Mouse (Mus musculus): ENCODE results near the gene Nlrp9a. TPM values are rescaled to one million over a fixed set of nuclear protein-coding genes. Genes with fewer than 3 reads are reported as not detected.

Gene Nlrp9a
- not detected in 2 replicates for polyA plus RNA-seq (2012; rRNA removed; ENCODE audit: low replicate concordance)

GRCm38 (mm10) chr7:26534723-26535122 is at the start of gene Nlrp9a:
Gene Nlrp9a (plus strand): TSS chr7:26535023.

GRCm38 (mm10) chr7:26618364-26618763 is 83.5 kb downstream of the Nlrp9a start, which contains the start of gene Vmn1r185:
Gene Vmn1r185 (minus strand): TSS chr7:26618464.

Other genes with a start within 250 kb of the Nlrp9a start
- gene Cyp2a4, start 227.9 kb upstream of the Nlrp9a start, polyA plus RNA-seq (2012; rRNA removed; ENCODE audit: low replicate concordance) = not detected in 2 replicates
- gene Nlrp9c, start 131.3 kb upstream of the Nlrp9a start, polyA plus RNA-seq (2012; rRNA removed; ENCODE audit: low replicate concordance) = not detected in 2 replicates
- gene Nlrp4a, start 99.9 kb upstream of the Nlrp9a start, polyA plus RNA-seq (2012; rRNA removed; ENCODE audit: low replicate concordance) = not detected in 2 replicates
- not detected in 2 replicates for gene Vmn1r185, start 83.4 kb downstream of the Nlrp9a start, polyA plus RNA-seq (2012; rRNA removed; ENCODE audit: low replicate concordance)
- gene Cyp2b23, start 151.4 kb downstream of the Nlrp9a start, polyA plus RNA-seq (2012; rRNA removed; ENCODE audit: low replicate concordance) = not detected in 2 replicates
- gene Cyp2b19, start 222.1 kb downstream of the Nlrp9a start, polyA plus RNA-seq (2012; rRNA removed; ENCODE audit: low replicate concordance) = not detected in 2 replicates

Measured in duodenum, adult 2 months (tissue).